Mouse (Mus musculus) heart, adult 8-10 months (tissue): ENCODE results near the gene Nudt5. TPM values are rescaled to one million over a fixed set of nuclear protein-coding genes. Genes with fewer than 3 reads are reported as not detected.
"Not testable (repeated sequence)": the region's sequence is repeated elsewhere in the genome, so short reads cannot be mapped to it uniquely, and the experiment has no call there.

Experiments used
- DNase-seq: peaks from one replicate; pipeline ENCODE4 v3.0.0; 2022; ENCODE audit warnings: low spot score
- total RNA-seq, 4 experiments: library from RNA; stranded (reverse); gene quantifications; 2 replicates each; pipeline ENCODE4 v1.2.4; 2022

The Nudt5 gene
- total RNA-seq, result 10 to 100 TPM; 10.5 to 13.6 (median 11.3) TPM

DNA sequence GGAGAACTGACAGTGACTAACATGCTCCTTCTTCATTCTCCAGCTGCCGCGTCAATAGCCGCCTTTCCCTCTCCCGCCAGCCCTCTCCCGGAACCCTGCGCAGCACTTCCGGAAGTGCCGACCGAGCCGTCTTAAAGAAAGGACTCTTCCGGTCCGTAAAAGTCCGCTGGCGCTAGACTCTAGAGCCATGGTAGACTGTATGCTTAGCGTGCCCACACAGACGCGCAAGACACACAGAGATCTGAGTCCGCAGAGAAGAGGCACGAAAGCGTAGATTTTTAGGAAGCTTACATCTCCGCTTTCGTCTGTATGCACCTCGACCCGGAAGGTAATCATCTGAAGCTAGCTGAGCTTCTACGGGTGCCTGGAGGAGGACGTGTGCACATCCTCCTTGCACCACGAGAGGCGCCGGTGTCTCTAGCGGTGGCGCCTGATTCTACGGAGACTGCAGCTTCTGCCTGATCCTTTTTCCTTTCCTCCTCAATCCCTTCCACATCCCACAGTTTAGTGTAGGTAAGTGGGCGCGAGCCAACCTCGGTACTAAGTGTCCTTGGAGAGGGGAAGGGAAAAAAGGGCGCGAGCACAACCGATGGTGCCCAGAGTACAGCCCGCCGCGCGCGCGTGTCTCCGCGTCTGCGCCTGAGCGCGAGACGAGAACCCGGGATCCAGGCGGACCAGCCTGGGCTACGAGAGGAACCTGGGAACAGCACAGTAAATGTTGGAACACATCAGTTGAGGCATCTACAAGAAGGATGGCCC lies at the start of gene Nudt5, which contains the start of gene Cdc123:
Gene Nudt5 (plus strand): TSS at position 147 of the 759 bp plus-strand sequence.
Gene Cdc123 (minus strand): TSS at position 292 of the 759 bp plus-strand sequence.
- peak; percentile 92 for DNase-seq

DNA sequence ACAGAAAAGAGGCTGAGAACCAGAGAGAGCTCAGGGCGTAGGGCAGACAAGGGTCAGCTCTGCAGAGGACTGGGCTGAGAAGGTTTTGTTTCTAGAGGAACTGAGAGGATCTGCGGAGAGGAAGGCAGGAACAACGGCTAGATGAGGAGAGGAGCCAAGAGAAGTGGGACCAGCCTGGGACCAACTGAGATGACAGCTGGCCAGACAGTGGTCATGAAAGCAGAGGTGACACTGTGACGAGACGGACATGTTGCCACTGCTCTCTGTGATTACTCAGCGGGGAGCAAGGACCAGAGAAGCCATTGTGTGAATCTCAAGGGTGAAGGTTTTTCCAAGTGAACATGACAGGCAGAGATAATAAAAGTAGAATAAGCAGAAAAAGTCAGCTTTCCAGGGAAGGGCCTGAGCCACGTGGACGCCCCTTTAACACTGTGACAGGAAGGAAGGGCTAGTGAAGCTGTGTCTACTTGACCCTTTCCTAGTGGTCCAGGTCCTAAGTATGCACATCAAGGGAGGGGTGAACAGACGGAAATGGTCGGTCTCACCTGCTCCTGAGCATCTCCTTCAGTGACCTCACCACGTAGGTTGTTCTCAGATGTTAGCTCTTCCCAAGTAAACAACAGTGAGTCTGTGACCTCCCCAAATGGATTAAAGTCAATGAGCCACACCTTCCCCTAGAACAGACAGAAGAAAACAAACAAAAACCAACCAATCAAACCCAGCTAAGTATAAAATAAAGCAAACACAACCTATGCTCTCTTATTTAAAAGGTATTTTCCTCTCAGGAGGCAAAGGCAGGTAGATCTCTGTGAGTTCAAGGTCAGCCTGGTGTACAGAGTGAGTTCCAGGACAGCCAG lies 46.8 kb upstream of the Nudt5 start:
- no peak for DNase-seq

DNA sequence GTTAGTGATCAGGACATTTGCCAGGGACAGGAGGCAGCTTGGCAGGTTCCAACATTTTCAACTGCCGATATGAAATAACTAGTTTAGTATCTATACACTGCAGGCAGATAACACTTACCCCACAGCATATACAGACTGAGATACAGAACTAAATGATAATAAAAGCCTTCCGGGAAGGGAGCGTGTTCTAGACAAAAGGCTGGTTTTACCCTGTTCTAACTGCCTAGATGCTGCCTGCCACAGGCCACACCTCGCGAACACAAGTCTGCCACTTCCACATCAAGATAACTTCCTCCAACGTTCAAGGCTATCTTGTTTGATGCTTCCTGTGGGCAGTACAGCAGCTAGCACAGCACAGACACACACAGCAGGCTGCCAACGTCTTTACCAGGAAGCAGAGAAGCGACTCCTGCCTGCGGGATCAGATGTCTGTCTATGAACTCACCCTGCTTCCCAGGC lies 43.6 kb upstream of the Nudt5 start:
- DNase-seq, result no peak

DNA sequence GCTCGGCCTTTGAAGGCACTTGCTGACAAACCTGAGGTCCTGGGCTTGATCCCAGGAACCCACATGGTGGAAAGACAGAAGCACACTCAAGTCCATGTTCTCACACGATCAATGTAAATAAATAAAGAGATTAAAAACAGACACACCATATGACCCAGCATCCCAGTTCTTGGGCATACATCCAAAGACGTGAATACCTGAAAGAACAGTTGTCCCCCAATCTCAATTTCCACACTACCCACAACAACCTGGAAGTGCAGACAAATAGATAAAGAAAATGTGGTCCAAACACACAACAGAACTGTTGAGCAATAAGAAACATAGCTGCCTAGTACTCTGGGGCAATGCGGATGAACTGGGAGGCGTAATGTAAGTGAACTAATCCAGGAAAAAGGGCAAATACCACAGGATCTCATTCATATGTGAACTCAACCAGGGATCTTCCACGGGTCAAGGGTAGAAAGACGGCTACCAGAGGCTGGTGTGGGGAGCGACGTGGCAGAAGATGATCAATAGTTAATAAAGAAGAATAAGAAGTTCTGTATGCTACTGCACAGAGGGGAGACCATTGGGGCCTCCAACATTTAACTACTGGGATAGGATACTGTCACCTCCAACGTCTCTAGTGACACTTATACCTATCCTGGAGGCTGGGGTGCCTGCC lies 42.8 kb upstream of the Nudt5 start:
- DNase-seq, result no peak

DNA sequence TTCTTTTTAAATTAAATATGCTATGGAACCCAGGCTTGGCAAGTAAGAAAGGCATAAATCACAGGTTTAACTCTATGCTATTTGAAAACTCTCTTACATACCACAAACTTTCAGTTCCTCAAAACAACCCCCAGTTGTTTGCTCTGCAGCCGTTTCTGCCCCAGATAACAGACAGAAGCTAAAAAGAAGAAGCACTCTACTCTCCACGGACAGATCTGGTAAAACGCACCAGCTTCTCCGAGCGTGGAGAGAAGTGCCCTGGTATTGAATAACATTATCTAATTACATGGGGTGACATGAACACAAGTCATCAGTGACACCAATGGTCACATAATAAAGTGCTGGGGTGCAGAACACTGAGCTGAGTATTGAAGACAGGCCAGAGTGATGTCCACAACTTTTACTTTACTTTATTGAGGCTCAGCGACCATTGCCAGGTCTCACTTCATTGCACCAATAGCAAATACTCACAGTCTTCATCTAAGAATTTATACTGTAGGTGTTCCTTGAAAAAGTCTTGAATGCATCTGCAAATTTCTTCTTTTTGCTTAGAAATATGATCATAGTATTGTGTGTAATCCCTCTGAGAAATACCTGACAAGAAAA lies 40.3 kb upstream of the Nudt5 start:
- DNase-seq, result peak; percentile 12

DNA sequence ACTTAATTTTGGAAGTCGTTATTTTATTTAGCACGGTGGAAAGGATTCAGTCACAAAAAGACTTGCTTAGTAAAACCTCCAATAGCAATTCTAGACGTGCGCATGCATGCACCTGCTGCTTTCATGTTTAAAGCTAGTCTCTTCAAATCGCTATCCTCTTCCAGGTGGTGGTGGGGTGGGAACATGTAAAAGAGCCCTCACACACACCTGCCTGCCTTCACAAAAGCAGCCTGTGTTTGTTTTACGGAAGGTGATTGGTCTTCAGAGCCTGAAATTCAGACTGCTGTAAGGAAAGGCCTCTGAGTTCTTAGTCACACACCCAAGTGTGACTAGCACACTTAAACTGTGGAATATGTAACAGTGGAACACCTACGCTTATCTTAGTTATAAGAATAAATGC lies 39.6 kb upstream of the Nudt5 start:
- no peak for DNase-seq

DNA sequence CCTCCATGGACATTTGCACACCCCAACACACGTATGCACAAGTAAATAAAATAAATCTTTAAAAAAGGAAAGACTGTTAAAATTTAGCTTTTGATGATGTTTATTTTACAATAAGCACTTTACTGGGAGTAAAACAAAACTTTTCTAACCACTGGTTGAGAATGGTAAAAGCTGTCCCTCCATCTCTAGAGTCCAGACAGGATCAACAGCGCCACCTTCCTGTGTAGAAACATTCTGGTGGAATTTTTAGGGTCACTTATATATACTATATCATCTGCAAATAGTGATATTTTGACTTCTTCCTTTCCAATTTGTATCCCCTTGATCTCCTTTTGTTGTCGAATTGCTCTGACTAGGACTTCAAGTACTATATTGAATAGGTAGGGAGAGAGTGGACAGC lies 38.6 kb upstream of the Nudt5 start:
- DNase-seq, result not testable (repeated sequence)

DNA sequence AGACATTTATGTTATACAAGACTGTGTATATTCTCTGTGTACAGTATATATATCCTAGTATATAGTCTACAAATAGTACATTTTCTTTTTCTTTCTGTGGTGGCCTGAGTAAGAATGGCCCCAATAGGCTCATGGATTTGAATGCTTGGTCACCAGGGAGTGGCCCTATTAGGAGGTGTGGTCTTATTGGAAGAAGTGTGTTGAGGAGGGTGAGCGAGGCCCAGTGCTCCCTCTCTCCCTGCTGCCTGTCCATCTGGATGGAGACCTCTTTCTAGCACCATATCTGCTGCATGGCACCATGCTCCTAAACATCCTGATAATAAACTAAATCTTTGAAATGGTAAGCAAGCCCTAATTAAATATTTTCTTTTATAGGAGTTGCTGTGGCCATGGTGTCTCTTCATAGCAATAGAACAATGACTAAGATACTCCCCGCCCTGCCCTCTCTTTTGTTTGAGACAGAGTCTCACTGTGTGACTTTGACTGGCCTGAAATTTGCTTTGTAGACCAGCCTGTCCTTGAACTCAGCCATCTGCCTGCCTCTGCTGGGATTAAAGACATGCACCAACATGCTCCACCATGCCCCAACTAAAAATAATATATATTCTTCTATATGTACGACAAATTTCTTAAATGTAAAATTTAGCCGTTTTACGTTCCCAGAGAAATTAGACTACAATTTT lies 34.6 kb upstream of the Nudt5 start:
- no peak for DNase-seq

DNA sequence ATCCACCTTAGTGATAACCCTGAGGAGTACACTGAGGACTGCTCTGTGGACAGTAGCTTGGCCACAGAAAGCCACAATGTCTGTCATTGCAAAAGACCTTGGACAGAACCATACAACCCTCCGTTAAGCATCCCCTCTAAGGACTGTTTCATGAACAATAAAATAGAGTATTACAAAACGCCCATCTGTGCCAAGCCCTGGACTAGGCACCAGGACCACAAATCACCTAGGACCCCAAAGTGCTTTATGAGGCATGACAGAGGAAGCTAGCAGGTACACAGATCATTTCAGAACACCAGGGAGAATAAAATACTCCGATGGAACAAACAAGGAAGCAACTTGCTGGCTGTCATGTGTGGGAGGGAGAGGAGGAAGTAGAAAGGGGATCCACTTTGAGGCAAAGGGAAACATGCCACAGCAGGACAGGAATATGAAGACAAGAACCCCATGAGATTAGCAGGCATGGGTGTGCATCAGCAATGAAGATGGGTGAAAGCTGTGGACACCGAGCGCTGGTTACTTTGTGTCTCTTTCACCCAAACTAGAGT lies 33.5 kb upstream of the Nudt5 start:
- DNase-seq, result no peak

DNA sequence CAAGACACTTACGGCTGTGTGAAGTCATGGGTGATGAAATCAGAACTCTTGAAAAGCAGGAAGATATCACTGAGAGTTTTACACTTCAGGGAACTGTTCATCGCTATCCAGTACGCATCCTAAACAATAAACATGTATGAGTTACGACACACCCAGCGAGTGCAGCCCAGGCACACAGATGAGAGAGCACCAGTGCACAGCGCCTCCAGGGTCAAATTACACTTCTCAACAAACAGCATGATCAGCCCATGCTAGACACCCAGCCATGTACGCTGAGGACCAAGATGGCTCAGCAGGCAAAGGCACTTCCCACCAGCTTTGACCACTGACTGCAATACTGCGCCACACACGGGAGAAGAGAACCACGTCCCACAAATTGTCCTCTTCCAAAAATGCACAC lies 23.6 kb upstream of the Nudt5 start:
- no peak for DNase-seq

DNA sequence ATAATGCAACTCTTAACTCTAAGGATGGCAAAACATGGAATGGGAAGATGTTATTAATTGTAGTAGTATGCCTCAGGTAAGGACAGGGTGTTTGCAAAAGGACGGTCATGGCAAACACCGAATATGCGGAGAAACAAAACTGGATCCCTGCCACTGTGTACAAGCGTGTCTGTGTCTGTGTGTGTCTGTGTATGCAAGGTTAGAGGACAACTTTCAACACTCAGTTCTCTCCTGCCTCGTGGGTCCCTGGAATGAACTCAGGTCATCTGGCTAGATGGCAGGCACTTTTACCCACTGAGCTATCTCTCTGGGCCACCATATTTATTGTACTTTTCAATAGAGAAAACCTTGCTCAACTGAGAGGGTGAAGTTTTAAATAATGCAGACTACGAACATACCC lies 22.4 kb upstream of the Nudt5 start:
- no peak for DNase-seq

DNA sequence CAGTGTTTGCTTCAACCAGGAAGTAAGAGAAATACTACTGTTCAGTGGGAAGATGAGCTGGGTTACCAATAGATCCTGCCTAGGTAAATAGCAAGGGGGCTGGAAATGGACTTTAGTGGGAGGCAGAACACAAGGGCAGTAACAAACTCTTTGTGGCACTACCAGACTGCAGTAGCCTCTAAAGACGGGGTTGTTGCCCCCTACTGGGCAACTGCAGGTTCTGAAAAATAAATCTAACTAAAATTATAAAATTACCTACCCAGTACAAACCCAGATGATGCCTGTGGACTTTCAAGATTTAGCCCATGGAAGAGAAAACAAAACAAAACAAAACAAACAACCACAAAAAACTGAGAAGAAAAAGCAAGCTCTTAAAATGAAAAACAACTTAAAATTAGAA lies 20.6 kb upstream of the Nudt5 start:
- DNase-seq, result no peak

DNA sequence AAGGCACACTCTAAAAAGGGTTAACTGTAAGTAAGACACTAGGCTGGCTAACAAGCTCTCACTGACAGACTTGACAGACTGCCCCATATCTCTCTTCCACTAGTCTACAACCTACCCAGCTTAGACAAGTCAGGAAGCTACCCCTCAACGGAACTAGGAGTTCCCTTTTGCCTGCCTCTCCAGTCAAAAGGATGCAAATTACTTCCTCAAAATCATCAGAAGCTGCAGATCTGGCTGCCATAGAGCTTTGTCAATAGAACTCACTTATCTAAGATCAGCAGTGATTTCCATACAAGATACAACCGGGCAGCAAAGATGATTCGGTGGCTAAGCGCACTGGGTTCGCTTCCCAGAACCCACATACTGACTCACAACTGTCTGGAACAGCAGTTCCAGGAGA lies 20.1 kb upstream of the Nudt5 start:
- DNase-seq, result no peak

DNA sequence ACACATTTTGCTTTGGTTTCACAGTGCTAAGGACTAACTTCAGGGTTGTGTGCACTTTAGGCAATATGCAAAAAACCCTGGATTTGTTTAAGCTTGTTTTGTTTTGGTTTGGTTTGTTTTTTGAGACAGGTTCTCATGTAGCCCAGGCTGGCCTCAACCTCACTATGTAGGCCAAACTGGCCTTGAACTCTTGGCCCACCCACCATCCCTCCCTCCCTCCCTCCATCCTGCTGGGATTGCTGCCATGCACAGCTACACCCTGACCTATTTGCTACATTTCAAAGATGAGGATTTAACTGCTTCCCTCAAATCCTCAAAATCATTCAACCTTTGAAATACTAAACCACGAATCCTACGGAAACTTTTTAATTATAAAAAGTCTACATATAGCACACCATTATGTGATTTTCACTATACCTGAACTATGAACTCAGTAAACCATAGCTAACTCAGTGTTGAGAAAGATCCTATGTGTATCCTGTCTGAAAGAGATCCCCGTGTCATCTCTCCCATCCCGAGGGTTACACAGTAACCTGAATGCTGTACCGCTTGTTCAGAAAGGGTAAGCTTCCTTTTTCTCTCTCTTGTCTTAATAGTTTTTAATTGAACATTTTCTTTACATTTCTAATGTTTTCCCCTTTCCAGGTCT lies 19.4 kb upstream of the Nudt5 start:
- DNase-seq, result no peak

DNA sequence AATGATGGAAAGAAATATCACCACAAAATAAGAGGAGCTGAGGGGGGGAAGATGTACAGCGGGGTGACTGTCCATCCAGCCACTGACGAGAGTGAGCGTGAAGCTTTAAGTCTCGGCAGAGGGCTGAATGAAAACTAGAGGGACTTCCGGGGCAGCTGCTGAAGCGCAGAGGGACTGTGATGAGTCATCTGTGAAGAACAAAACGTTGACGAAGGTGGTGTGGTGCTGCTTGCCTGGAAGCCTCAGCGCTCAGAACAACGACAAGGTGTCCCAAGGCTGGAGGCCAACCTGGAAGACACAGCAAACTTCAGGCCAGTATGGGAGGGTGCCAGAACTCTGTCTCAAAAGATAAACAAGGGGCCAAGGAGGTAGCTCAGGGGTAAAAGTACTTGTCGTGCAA lies 4.0 kb upstream of the Nudt5 start:
- no peak for DNase-seq

DNA sequence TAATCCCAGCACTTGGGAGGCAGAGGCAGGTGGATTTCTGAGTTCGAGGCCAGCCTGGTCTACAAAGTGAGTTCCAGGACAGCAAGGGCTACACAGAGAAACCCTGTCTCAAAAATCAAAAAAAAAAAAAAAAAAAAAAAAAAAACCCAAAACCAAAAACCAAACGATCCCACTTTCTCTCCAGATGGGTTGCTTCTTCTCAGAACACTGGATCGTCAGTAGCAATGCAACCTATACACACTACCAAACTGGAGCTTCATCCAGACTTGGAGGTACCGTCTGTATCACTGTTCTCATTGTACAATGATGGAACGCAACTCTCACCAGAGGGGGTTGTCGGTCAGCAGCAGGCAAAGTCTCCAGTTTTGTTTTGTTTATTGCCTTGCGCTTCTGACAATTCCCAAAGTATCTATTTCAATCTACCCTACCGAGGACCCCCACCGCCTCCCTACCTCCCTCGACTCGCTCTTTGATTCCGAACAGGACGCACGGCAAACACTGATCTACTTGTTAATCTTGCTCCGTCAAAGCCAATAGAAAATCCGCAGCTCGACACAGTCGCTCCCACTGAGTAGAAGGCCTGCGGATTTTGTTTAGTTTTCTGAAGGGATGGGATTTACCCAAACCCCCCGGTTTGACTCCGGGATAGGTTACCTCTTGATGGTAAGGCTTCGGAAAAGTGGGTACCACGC lies 492 bp upstream of the Nudt5 start:
- DNase-seq, result no peak

DNA sequence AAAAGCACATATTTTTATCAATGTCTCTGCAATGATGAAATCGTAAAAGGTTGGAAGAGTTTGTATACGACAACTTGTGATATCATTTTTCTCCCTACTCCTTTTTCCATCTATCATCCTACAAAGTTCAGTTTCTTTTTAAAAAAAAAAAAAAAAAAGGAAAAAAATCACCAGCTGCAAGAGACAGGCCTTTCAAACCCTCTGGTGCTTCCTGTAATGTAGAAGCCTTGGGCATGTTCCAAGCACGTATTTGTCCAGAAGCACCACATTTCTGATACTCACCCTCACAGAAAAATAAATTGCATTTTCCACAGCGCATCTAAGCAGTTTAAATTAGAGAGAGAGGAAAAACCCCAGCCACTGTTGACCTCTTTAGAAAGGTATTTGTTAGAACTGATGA lies 1.0 kb downstream of the Nudt5 start:
- no peak for DNase-seq

DNA sequence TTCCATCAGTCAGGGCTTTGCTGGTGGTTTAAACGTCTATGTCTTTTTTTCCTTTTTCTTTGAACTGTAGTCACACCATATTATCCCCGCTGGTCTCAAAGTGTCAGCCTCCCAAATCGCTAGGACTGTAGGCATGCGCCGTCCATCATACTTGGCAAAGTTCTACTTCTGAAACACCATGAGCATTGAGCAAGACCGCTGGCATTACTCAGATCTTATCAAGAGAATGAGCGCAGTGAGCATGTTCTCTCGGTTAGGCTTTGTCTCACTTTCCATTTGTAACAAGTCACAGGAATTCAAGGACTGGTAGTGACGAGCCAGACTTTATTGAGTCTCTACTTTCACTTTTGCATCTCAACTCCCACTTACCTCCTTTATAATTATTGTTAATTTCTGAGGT lies 6.3 kb downstream of the Nudt5 start:
- DNase-seq, result no peak

DNA sequence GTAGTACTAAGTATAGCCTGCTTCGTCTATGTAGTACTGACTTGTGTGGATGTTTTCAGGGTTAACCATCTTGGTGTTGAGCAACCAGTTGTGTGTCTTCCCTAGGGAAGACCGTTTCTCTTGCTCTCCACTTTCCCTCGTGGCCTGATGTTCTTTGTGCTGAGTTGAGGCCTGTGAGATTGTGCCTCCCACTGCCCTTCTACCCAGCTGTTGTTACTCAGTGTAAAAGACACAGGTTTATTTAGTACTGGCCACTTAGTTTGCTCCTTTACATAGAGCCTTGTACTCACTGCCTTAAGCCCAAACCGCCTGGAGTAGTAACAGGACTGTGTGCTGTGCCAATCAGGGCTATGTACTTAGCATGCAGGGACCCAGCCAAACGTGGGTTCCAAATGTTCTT lies 7.0 kb downstream of the Nudt5 start:
- DNase-seq, result no peak

DNA sequence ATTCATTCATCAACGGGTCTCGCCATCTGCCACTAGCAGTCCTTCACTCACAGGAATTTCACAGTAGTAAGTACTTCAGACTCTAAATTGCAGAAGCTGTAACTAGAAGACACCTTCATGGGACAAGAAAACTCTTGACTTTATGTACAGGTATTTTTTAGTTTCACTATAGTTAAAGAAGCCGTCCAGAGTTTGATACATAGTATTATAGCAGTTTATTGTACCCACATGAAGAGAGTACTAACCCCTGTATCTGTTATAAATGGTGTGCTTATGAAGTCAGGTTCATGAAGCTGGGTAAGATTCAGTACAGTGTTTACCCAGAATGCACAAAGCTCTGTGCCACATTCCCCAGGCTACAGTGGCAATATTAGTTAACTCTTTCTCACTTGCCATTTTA lies 18.0 kb downstream of the Nudt5 start, which contains the start of gene Gm13199:
Gene Gm13199 (minus strand): TSS at position 101 of the 400 bp plus-strand sequence.
- no peak for DNase-seq
